Mouse (Mus musculus): ENCODE results near the gene Pdzd3. TPM values are rescaled to one million over a fixed set of nuclear protein-coding genes. Genes with fewer than 3 reads are reported as not detected.

Gene Pdzd3
- polyA plus RNA-seq, 1 experiment, result 0.02 TPM

GRCm38 (mm10) chr9:44267319-44268026, 16.2 kb upstream of the Pdzd3 start:
- H3K4me2 ChIP-seq (ENCODE audit: low read depth), result peak overlapping the region; percentile 66
- no peaks in the 10 kb centered on the region for H3K79me2 ChIP-seq (ENCODE audit: control insufficient read depth, insufficient read depth)
- H3K36me3 ChIP-seq (ENCODE audit: control insufficient read depth, insufficient read depth), result no peaks in the 10 kb centered on the region
- H3ac ChIP-seq (ENCODE audit: control insufficient read depth, insufficient read length), result peak overlapping the region; percentile 93
- TF ChIP-seq POLR2A (IDR thresholded peaks at IDR 0.05; ENCODE audit: insufficient read length, low read depth), result peak; percentile 30
- TF ChIP-seq CEBPB (IDR thresholded peaks at IDR 0.05; ENCODE audit: insufficient read depth, poor library complexity, severe bottlenecking), result no peak
- no peaks in the 10 kb centered on the region for H3K27me3 ChIP-seq (ENCODE audit: control insufficient read depth, insufficient read depth, insufficient read length)
- H3K4me3 ChIP-seq, result peak overlapping the region; percentile 20

GRCm38 (mm10) chr9:44266478-44267226, 15.4 kb upstream of the Pdzd3 start:
- Histone ChIP-seq H3K4me2 (ENCODE audit: low read depth) (peak overlapping the region; percentile 66), H3K27me3 (ENCODE audit: control insufficient read depth, insufficient read depth, insufficient read length) (no peaks in the 10 kb centered on the region), H3ac (ENCODE audit: control insufficient read depth, insufficient read length) (peak overlapping the region; percentile 93), H3K79me2 (ENCODE audit: control insufficient read depth, insufficient read depth) (no peaks in the 10 kb centered on the region), H3K36me3 (ENCODE audit: control insufficient read depth, insufficient read depth) (no peaks in the 10 kb centered on the region), H3K4me3 (peak overlapping the region; percentile 20)
- TF ChIP-seq E2F4 (IDR thresholded peaks at IDR 0.05; ENCODE audit: insufficient read depth), result no peak
- TF ChIP-seq MAX (IDR thresholded peaks at IDR 0.05; ENCODE audit: low read depth), result no peak
- TF ChIP-seq MYOD1 (IDR thresholded peaks at IDR 0.05; ENCODE audit: control insufficient read depth in 1 of 3, insufficient read length in 2 of 3, low read depth in 2 of 3), result no peak

GRCm38 (mm10) chr9:44261388-44261787, 10.1 kb upstream of the Pdzd3 start:
- no peak overlapping the region for H3K4me2 ChIP-seq (ENCODE audit: low read depth)
- H3K79me2 ChIP-seq (ENCODE audit: control insufficient read depth, insufficient read depth), result no peaks in the 10 kb centered on the region
- TF ChIP-seq SRF (IDR thresholded peaks at IDR 0.05; ENCODE audit: control insufficient read depth, insufficient read length, low read depth), result no peak
- TF ChIP-seq MYOD1 (IDR thresholded peaks at IDR 0.05; ENCODE audit: control insufficient read depth in 1 of 3, insufficient read length in 2 of 3, low read depth in 2 of 3), result no peak
- no peak for TF ChIP-seq REST (IDR thresholded peaks at IDR 0.05; ENCODE audit: insufficient read depth, insufficient read length)
- no peak for TF ChIP-seq MYOG (IDR thresholded peaks at IDR 0.05; ENCODE audit: control insufficient read depth in 1 of 3, insufficient read depth in 1 of 3, insufficient read length in 2 of 3, low read depth in 2 of 3)
- TF ChIP-seq CEBPB (IDR thresholded peaks at IDR 0.05; ENCODE audit: insufficient read depth, poor library complexity, severe bottlenecking), result no peak
- H3ac ChIP-seq (ENCODE audit: control insufficient read depth, insufficient read length), result no peak overlapping the region
- no peaks in the 10 kb centered on the region for H3K27me3 ChIP-seq (ENCODE audit: control insufficient read depth, insufficient read depth, insufficient read length)
- no peaks in the 10 kb centered on the region for H3K36me3 ChIP-seq (ENCODE audit: control insufficient read depth, insufficient read depth)
- H3K4me3 ChIP-seq, result no peak overlapping the region

- Histone ChIP-seq H3ac (ENCODE audit: control insufficient read depth, insufficient read length) (no peak overlapping the region), H3K27me3 (ENCODE audit: control insufficient read depth, insufficient read depth, insufficient read length) (no peaks in the 10 kb centered on the region), H3K79me2 (ENCODE audit: control insufficient read depth, insufficient read depth) (no peaks in the 10 kb centered on the region), H3K4me2 (ENCODE audit: low read depth) (no peak overlapping the region), H3K4me3 (no peak overlapping the region), H3K36me3 (ENCODE audit: control insufficient read depth, insufficient read depth) (no peaks in the 10 kb centered on the region)
- TF ChIP-seq SRF (IDR thresholded peaks at IDR 0.05; ENCODE audit: control insufficient read depth, insufficient read length, low read depth) (no peak), USF1 (IDR thresholded peaks at IDR 0.05; ENCODE audit: low read depth) (no peak), TCF3 (IDR thresholded peaks at IDR 0.05; ENCODE audit: insufficient read length, low read depth) (no peak), MAX (IDR thresholded peaks at IDR 0.05; ENCODE audit: low read depth) (no peak), REST (IDR thresholded peaks at IDR 0.05; ENCODE audit: insufficient read depth, insufficient read length) (no peak), CEBPB (IDR thresholded peaks at IDR 0.05; ENCODE audit: insufficient read depth, poor library complexity, severe bottlenecking) (no peak), E2F4 (IDR thresholded peaks at IDR 0.05; ENCODE audit: insufficient read depth) (no peak), MYOG (IDR thresholded peaks at IDR 0.05; ENCODE audit: control insufficient read depth in 1 of 3, insufficient read depth in 1 of 3, insufficient read length in 2 of 3, low read depth in 2 of 3) (no peak), POLR2A (IDR thresholded peaks at IDR 0.05; ENCODE audit: insufficient read length, low read depth) (no peak), POLR2AphosphoS2 (IDR thresholded peaks at IDR 0.05; ENCODE audit: insufficient read length, low read depth) (no peak)
Measured at GRCm38 (mm10) chr9:44259014-44259413, 7.7 kb upstream of the Pdzd3 start.

GRCm38 (mm10) chr9:44256213-44256612, 4.9 kb upstream of the Pdzd3 start:
- Histone ChIP-seq H3K27me3 (ENCODE audit: control insufficient read depth, insufficient read depth, insufficient read length) (no peaks in the 10 kb centered on the region), H3K4me2 (ENCODE audit: low read depth) (no peak overlapping the region), H3K36me3 (ENCODE audit: control insufficient read depth, insufficient read depth) (no peaks in the 10 kb centered on the region), H3K4me3 (no peak overlapping the region), H3ac (ENCODE audit: control insufficient read depth, insufficient read length) (no peak overlapping the region), H3K79me2 (ENCODE audit: control insufficient read depth, insufficient read depth) (no peaks in the 10 kb centered on the region)
- TF ChIP-seq REST (IDR thresholded peaks at IDR 0.05; ENCODE audit: insufficient read depth, insufficient read length) (no peak), E2F4 (IDR thresholded peaks at IDR 0.05; ENCODE audit: insufficient read depth) (no peak)

- Histone ChIP-seq H3K79me2 (ENCODE audit: control insufficient read depth, insufficient read depth) (no peaks in the 10 kb centered on the region), H3ac (ENCODE audit: control insufficient read depth, insufficient read length) (no peak overlapping the region), H3K36me3 (ENCODE audit: control insufficient read depth, insufficient read depth) (no peaks in the 10 kb centered on the region), H3K27me3 (ENCODE audit: control insufficient read depth, insufficient read depth, insufficient read length) (no peaks in the 10 kb centered on the region), H3K4me3 (no peak overlapping the region), H3K4me2 (ENCODE audit: low read depth) (no peak overlapping the region)
- no peak for TF ChIP-seq MAX (IDR thresholded peaks at IDR 0.05; ENCODE audit: low read depth)
- TF ChIP-seq E2F4 (IDR thresholded peaks at IDR 0.05; ENCODE audit: insufficient read depth), result no peak
- no peak for TF ChIP-seq POLR2A (IDR thresholded peaks at IDR 0.05; ENCODE audit: insufficient read length, low read depth)
- TF ChIP-seq TCF3 (IDR thresholded peaks at IDR 0.05; ENCODE audit: insufficient read length, low read depth), result no peak
Measured at GRCm38 (mm10) chr9:44255136-44255521, 3.9 kb upstream of the Pdzd3 start.

All from myocyte (in vitro differentiated cells).